Mouse (Mus musculus) heart, adult 9 months (tissue): ENCODE measurements around the gene Olfr513.
A peak's percentile ranks its signal among the peaks of the same experiment; 100 is the strongest.

ENCODE experiments used
- DNase-seq, 2 experiments: peaks; one replicate each; pipeline ENCODE4 v3.0.0; 2022; ENCODE audit warnings: low spot score in 2 of 2

Olfr513 gene

DNA sequence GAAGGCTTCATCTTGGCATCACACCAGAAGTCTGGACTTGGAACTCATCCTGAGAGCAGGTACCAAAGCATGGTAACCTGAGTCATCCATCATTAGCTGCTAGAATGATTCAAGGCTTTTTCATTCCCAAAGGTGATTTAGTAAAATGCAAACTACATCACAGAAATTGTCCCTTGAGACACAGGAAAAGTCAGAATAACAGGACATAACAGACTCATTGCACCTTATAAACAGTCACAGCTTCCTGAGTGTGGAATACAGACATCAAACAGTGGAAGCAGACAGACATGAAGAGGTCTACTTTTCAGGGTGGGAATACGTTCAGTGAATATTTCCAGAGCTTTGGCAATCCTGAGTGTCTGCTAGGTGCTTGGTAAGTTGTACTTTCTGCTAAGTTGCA, at the start of gene Olfr513:
Gene Olfr513 (plus strand): TSS at position 301 of the 400 bp plus-strand sequence.
- DNase-seq = no peak

DNA sequence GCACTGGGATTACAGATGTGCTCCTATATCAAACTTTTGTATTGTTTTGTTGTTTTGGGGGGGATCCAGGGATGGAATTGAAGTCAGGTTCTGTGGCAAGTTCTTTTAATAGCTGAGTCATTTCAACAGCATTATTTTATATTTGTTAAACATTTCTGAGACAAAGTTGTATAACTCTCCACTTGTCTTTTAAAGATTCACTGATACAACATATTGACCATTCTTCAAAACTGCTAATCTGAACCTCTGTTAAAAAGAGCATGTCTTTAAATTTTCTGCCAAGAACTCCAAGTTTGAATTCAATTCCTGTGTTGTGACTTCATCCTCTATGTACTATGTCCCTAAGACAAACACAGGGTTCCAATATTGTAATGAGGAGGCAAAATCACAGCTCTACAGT, 37.8 kb upstream of the Olfr513 start, which contains the start of gene Olfr512:
Gene Olfr512 (plus strand): TSS at position 301 of the 400 bp plus-strand sequence.
- DNase-seq = no peak

DNA sequence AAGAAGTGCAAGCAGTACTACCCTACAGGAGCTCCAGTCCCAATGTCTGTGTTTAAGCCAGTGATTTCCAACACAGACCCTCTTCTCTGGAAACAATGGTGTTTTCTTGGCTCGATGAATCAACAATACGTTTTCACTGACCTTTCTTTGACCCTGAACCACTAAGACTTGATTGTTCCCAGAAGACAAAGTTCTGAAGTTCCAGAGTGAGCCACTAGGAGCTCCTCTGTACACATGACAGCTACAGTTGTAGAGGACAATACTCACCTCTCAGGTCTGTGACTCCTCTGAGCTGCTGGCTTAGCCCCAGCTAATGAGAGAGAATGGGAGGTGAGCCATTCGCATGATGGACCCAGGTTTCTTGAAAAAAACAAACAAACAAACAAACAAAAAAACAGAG, 9.6 kb downstream of the Olfr513 start:
- no peak for DNase-seq

DNA sequence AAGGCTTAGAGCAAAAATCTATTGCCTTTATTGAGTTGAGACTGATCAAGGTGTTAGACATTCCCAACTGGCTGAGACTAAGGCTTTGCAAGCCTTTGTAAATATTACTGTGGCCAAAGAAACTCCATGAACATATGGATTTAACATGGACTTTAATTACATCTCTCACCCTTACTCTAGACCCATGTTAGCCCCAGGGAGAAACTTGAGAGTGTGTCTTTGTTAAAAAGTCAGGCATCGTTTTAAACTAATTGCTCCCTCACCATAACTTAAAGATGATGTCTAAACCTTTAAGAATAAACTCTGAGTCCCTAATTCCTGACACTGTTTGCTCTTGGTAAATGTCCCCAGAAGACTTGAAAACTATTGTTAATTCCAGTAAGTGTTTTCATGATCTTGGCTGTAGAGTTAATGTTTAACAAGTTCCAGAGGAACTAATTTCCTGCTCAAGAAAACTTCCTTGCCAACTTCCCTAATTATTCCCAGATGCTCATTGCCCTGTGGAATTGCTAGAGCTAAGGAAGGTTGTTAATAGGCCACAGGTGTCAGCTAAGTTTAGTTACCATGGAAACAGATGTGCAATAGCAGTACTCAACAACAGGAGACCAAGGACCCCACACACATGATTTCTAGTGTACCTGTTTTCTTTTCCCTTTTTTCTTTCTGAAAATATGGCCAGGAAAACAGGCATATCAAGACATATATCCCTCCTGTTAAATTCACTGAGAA, 46.6 kb downstream of the Olfr513 start:
- peak; percentile 17 to 29 for DNase-seq
